Mouse (Mus musculus) liver, embryonic 13.5 days (tissue): ENCODE measurements around the gene Gm3164. TPM values are rescaled to one million over a fixed set of nuclear protein-coding genes. Genes with fewer than 3 reads are reported as not detected.
"Not testable (repeated sequence)": the region's sequence is repeated elsewhere in the genome, so short reads cannot be mapped to it uniquely, and the experiment has no call there.

Experiments
- ATAC-seq: fragments of 200-750 bp; cut with Nextera tagmentation; 2 replicates; pipeline ENCODE4 v1.8.0; 2017; ENCODE audit warnings: low read depth, mild to moderate bottlenecking, moderate number of reproducible peaks, moderate library complexity
- DNase-seq: peaks from one replicate; pipeline ENCODE4 v3.0.0; 2022
- H3K27ac ChIP-seq: fragments of 300-500 bp; sonication (generic); 2 replicates; pipeline ENCODE4 v1.5.1; 2015; ENCODE audit warnings: moderate library complexity, mild to moderate bottlenecking, inconsistent platforms
- H3K27me3 ChIP-seq: fragments of 300-500 bp; sonication (generic); 2 replicates; pipeline ENCODE4 v1.6.1; 2015; ENCODE audit warnings: mild to moderate bottlenecking, inconsistent platforms
- H3K36me3 ChIP-seq: fragments of 300-500 bp; sonication (generic); 2 replicates; pipeline ENCODE4 v1.6.1; 2015; ENCODE audit warnings: mild to moderate bottlenecking, inconsistent platforms
- H3K4me1 ChIP-seq: fragments of 300-500 bp; sonication (generic); replicated peaks from 2 replicates; pipeline ENCODE4 v1.6.1; 2015; ENCODE audit warnings: inconsistent platforms
- H3K4me2 ChIP-seq: fragments of 300-500 bp; sonication (generic); 2 replicates; pipeline ENCODE4 v1.6.1; 2015; ENCODE audit warnings: inconsistent platforms, mild to moderate bottlenecking, moderate library complexity
- H3K4me3 ChIP-seq: fragments of 300-500 bp; sonication (generic); replicated peaks from 2 replicates; pipeline ENCODE4 v1.5.1; 2015; ENCODE audit warnings: mild to moderate bottlenecking, inconsistent platforms
- H3K9ac ChIP-seq: fragments of 300-500 bp; sonication (generic); 2 replicates; pipeline ENCODE4 v1.6.1; 2015; ENCODE audit warnings: mild to moderate bottlenecking, inconsistent platforms
- H3K9me3 ChIP-seq: fragments of 300-500 bp; sonication (generic); replicated peaks from 2 replicates; pipeline ENCODE4 v1.6.1; 2016; ENCODE audit warnings: inconsistent platforms
- WGBS: fragments of 180-500 bp; shearing (Covaris S2); methylation state at CpG from one replicate; pipeline ENCODE4 v1.1.7; 2015; ENCODE audit not compliant: insufficient replicate concordance; 5-methylcytosine and 5-hydroxymethylcytosine counted together
- polyA plus RNA-seq: library from polyadenylated mRNA; unstranded; fragments of >200 nt; fragmentation: Nextera tagmentation; extraction: Ambion mirVana; gene quantifications from 2 replicates; pipeline ENCODE4 v1.2.1, GENCODE M21; 2015

Gene Gm3164
- polyA plus RNA-seq, 1 experiment from 2014 or later, result not detected

GRCm38 (mm10) chr14:4409939-4410338, 5.3 kb upstream of the Gm3164 start:
- WGBS, result 36% methylated on average over 1 of the region's 1 CpGs
- ATAC-seq, result not testable (repeated sequence)

DNA sequence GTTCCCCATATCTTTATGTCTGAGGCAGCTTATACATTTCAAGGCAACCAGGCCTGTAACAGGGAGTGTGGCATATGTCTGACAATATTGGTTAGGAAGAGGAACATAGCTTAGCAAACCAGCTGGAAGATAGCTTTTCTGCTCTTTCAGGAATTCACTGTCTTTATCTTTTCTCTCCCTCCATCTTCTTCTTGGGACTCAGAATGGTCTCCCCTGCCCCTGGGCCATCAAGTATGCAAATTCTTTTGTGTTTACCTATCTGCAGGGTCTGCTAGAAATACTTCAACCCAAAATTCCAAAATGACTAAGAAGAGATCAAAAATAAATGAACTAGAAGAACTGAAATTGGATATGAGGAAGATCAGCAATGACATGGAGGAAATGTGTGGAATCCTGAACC, 15.4 kb downstream of the Gm3164 start, which contains the start of gene Gm3173:
Gene Gm3173 (plus strand): TSS at position 301 of the 400 bp plus-strand sequence.
- H3K36me3 ChIP-seq, H3K4me2 ChIP-seq, ATAC-seq: not testable (repeated sequence)

More at GRCm38 (mm10) chr14:4409939-4410338, 5.3 kb upstream of the Gm3164 start:
- H3K36me3 ChIP-seq, H3K4me3 ChIP-seq, H3K9ac ChIP-seq, H3K4me2 ChIP-seq, H3K27ac ChIP-seq, H3K9me3 ChIP-seq, DNase-seq, H3K4me1 ChIP-seq, H3K27me3 ChIP-seq: not testable (repeated sequence)

DNA sequence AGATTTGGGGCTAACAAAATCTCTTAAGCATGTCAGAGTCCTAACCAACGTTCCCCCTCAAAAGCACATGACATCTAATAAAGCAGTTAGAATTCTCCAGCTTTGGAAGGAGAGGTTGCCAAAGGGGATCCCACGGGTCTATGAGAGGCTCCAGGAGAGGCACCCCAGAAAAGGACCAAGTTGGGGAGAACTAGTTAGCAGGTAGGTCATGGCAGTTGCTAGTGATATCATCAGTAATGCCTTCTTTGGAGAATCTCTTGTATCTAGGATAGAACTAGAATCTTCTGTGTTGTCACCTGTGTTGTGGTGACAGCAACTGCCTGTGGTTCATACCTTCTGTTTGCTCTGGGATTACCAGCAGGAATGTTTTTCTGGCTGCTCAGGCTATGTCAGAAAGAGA, 66.2 kb downstream of the Gm3164 start, which contains the start of gene Gm3182:
Gene Gm3182 (plus strand): TSS at position 301 of the 400 bp plus-strand sequence.
- H3K36me3 ChIP-seq, ATAC-seq, H3K9ac ChIP-seq, H3K4me2 ChIP-seq, DNase-seq, H3K4me3 ChIP-seq, H3K27ac ChIP-seq, H3K9me3 ChIP-seq, H3K27me3 ChIP-seq, H3K4me1 ChIP-seq: not testable (repeated sequence)
- WGBS, result 78% methylated on average over 1 of the region's 2 CpGs

More for the DNA sequence above, 15.4 kb downstream of the Gm3164 start, which contains the start of gene Gm3173:
- not testable (repeated sequence) for H3K9me3 ChIP-seq, H3K4me1 ChIP-seq, DNase-seq, H3K27me3 ChIP-seq, H3K9ac ChIP-seq, H3K4me3 ChIP-seq, H3K27ac ChIP-seq

Other genes with a start within 250 kb of the Gm3164 start
- not detected in 2 replicates for gene Gm2974, start 232.9 kb upstream of the Gm3164 start, polyA plus RNA-seq
- gene Gm3138, start 165.8 kb upstream of the Gm3164 start, polyA plus RNA-seq, result not detected in 2 replicates
- gene Gm3149, start 98.2 kb upstream of the Gm3164 start, polyA plus RNA-seq, result not detected in 2 replicates
- gene 2610042L04Rik, start 80.7 kb upstream of the Gm3164 start, polyA plus RNA-seq, result not detected in 2 replicates
- not detected in 2 replicates for gene Gm3159, start 17.9 kb upstream of the Gm3164 start, polyA plus RNA-seq
- not detected in 2 replicates for gene Gm3173, start 15.5 kb downstream of the Gm3164 start, polyA plus RNA-seq
- gene Gm3182, start 66.3 kb downstream of the Gm3164 start, polyA plus RNA-seq, result not detected in 2 replicates
- gene Gm3047, start 140.0 kb downstream of the Gm3164 start, polyA plus RNA-seq, result not detected in 2 replicates
- not detected in 2 replicates for gene Gm8159, start 216.9 kb downstream of the Gm3164 start, polyA plus RNA-seq
- gene Gm3239, start 248.7 kb downstream of the Gm3164 start, polyA plus RNA-seq, result not detected in 2 replicates